Mouse (Mus musculus) MEL (cell line): ENCODE results near the gene Ppa1. TPM values are rescaled to one million over a fixed set of nuclear protein-coding genes. Genes with fewer than 3 reads are reported as not detected.
A peak's percentile ranks its signal among the peaks of the same experiment; 100 is the strongest.

Experiments used
- DNase-seq: peaks from one replicate; pipeline ENCODE4 v3.0.0; 2011; ENCODE audit warnings: low read depth, low spot score
- H3K27ac ChIP-seq: 2 replicates; pipeline ENCODE4 v1.5.1; 2012; ENCODE audit warnings: low read depth, mild to moderate bottlenecking, control low read depth, low read length, moderate library complexity; ENCODE audit not compliant: control insufficient read depth
- H3K27me3 ChIP-seq, 2 experiments: fragments of 150-350 bp in 1 of 2; sonication (generic) in 1 of 2; 2 replicates each; pipeline ENCODE4 v1.6.1; 2012; ENCODE audit warnings: low read length in 2 of 2, mild to moderate bottlenecking in 2 of 2, improper control_type of control experiment in 1 of 2, moderate library complexity in 1 of 2; ENCODE audit not compliant: insufficient read depth in 2 of 2, control insufficient read depth in 1 of 2
- H3K36me3 ChIP-seq, 2 experiments: 2 replicates each; pipeline ENCODE4 v1.6.1; 2012 to 2014; ENCODE audit warnings: low read length in 2 of 2, improper control_type of control experiment in 1 of 2, inconsistent platforms in 1 of 2, mild to moderate bottlenecking in 1 of 2; ENCODE audit not compliant: insufficient read depth in 2 of 2, control insufficient read depth in 1 of 2
- H3K4me1 ChIP-seq, 2 experiments: fragments of 150-350 bp in 1 of 2; sonication (generic) in 1 of 2; 2 replicates each; pipeline ENCODE4 v1.6.1; 2012; ENCODE audit warnings: low read length in 2 of 2, improper control_type of control experiment in 1 of 2, mild to moderate bottlenecking in 1 of 2; ENCODE audit not compliant: insufficient read depth in 2 of 2, control insufficient read depth in 1 of 2
- H3K4me3 ChIP-seq, 2 experiments: fragments of 150-350 bp in 1 of 2; sonication (generic) in 1 of 2; 2 replicates each; pipeline ENCODE4 v1.5.1; 2012; ENCODE audit warnings: low read depth in 2 of 2, low read length in 2 of 2, mild to moderate bottlenecking in 2 of 2, moderate library complexity in 2 of 2, control low read depth in 1 of 2, improper control_type of control experiment in 1 of 2; ENCODE audit not compliant: control insufficient read depth in 1 of 2, insufficient read depth in 1 of 2
- H3K79me2 ChIP-seq: 2 replicates; pipeline ENCODE4 v1.6.1; 2012; ENCODE audit warnings: mild to moderate bottlenecking, low read length, moderate library complexity; ENCODE audit not compliant: control insufficient read depth, poor library complexity, insufficient read depth
- H3K9ac ChIP-seq: 2 replicates; pipeline ENCODE4 v1.6.1; 2012; ENCODE audit warnings: low read depth, mild to moderate bottlenecking, control low read depth, low read length, moderate library complexity; ENCODE audit not compliant: control insufficient read depth, poor library complexity, severe bottlenecking
- H3K9me3 ChIP-seq: fragments of 150-350 bp; sonication (generic); replicated peaks from 2 replicates; pipeline ENCODE4 v1.6.1; 2012; ENCODE audit warnings: mild to moderate bottlenecking, low read length, improper control_type of control experiment, moderate library complexity; ENCODE audit not compliant: insufficient read depth
- BHLHE40 ChIP-seq: IDR thresholded peaks from 2 replicates; pipeline ENCODE4 v1.6.1; 2012; ENCODE audit warnings: low read depth, mild to moderate bottlenecking, inconsistent platforms, low read length, improper control_type of control experiment, borderline replicate concordance
- CHD1 ChIP-seq: IDR thresholded peaks from 2 replicates; pipeline ENCODE4 v1.6.1; 2012; ENCODE audit warnings: low read depth, mild to moderate bottlenecking, inconsistent platforms, low read length, improper control_type of control experiment
- CHD2 ChIP-seq: IDR thresholded peaks from 2 replicates; pipeline ENCODE4 v1.6.1; 2011; ENCODE audit warnings: low read length, improper control_type of control experiment
- CTCF ChIP-seq, 3 experiments: IDR thresholded peaks in 2 of 3; conservative IDR thresholded peaks in 1 of 3; 2 replicates each; pipeline ENCODE4 v1.5.1; 2011 to 2012; ENCODE audit warnings: low read length in 3 of 3, low read depth in 2 of 3, mild to moderate bottlenecking in 2 of 3, improper control_type of control experiment in 1 of 3, inconsistent platforms in 1 of 3, mixed read lengths in 1 of 3, moderate library complexity in 1 of 3; ENCODE audit not compliant: control insufficient read depth in 1 of 3, insufficient read depth in 1 of 3, poor library complexity in 1 of 3, severe bottlenecking in 1 of 3
- E2F4 ChIP-seq: IDR thresholded peaks from 2 replicates; pipeline ENCODE4 v1.6.1; 2011; ENCODE audit warnings: low read depth, low read length, improper control_type of control experiment, borderline replicate concordance
- ELF1 ChIP-seq: IDR thresholded peaks from 2 replicates; pipeline ENCODE4 v1.6.1; 2014; ENCODE audit warnings: low read depth, mild to moderate bottlenecking, inconsistent platforms, low read length, improper control_type of control experiment, moderate library complexity
- EP300 ChIP-seq, 2 experiments: IDR thresholded peaks; 2 replicates each; pipeline ENCODE4 v1.6.1; 2011; ENCODE audit warnings: improper control_type of control experiment in 2 of 2, low read length in 2 of 2, low read depth in 1 of 2, mild to moderate bottlenecking in 1 of 2
- ETS1 ChIP-seq: IDR thresholded peaks from 2 replicates; pipeline ENCODE4 v1.6.1; 2012; ENCODE audit warnings: low read depth, mild to moderate bottlenecking, inconsistent platforms, low read length, improper control_type of control experiment, moderate library complexity
- GABPA ChIP-seq: IDR thresholded peaks from 2 replicates; pipeline ENCODE4 v1.6.1; 2012; ENCODE audit warnings: low read depth, mild to moderate bottlenecking, inconsistent platforms, low read length, improper control_type of control experiment, moderate library complexity
- HCFC1 ChIP-seq: IDR thresholded peaks from 2 replicates; pipeline ENCODE4 v1.6.1; 2012; ENCODE audit warnings: low read depth, mild to moderate bottlenecking, inconsistent platforms, low read length, improper control_type of control experiment, moderate library complexity
- JUND ChIP-seq: IDR thresholded peaks from 2 replicates; pipeline ENCODE4 v1.6.1; 2011; ENCODE audit warnings: low read depth, mild to moderate bottlenecking, improper control_type of control experiment, low read length
- KAT2A ChIP-seq: conservative IDR thresholded peaks from 2 replicates; pipeline ENCODE4 v1.6.1; 2012; ENCODE audit warnings: low read depth, low read length, improper control_type of control experiment, inconsistent platforms
- MAFK ChIP-seq: IDR thresholded peaks from 2 replicates; pipeline ENCODE4 v1.6.1; 2011; ENCODE audit warnings: low read depth, mild to moderate bottlenecking, low read length, improper control_type of control experiment, borderline replicate concordance
- MAX ChIP-seq: IDR thresholded peaks from 2 replicates; pipeline ENCODE4 v1.6.1; 2011; ENCODE audit warnings: low read length, improper control_type of control experiment
- MAZ ChIP-seq: IDR thresholded peaks from 2 replicates; pipeline ENCODE4 v1.6.1; 2012; ENCODE audit warnings: low read depth, mild to moderate bottlenecking, inconsistent platforms, low read length, improper control_type of control experiment
- MYB ChIP-seq: IDR thresholded peaks from 2 replicates; pipeline ENCODE4 v1.6.1; 2011; ENCODE audit warnings: mild to moderate bottlenecking, low read depth, low read length, improper control_type of control experiment
- MYC ChIP-seq: IDR thresholded peaks from 2 replicates; pipeline ENCODE4 v1.6.1; 2011; ENCODE audit warnings: low read depth, mild to moderate bottlenecking, low read length, improper control_type of control experiment, moderate library complexity
- POLR2A ChIP-seq, 2 experiments: IDR thresholded peaks; 2 replicates each; pipeline ENCODE4 v1.6.1; 2011 to 2012; ENCODE audit warnings: low read length in 2 of 2, mild to moderate bottlenecking in 2 of 2, control low read depth in 1 of 2, improper control_type of control experiment in 1 of 2, low read depth in 1 of 2, moderate library complexity in 1 of 2; ENCODE audit not compliant: control insufficient read depth in 1 of 2, insufficient read depth in 1 of 2, poor library complexity in 1 of 2
- RAD21 ChIP-seq: IDR thresholded peaks from 2 replicates; pipeline ENCODE4 v1.6.1; 2011; ENCODE audit warnings: mild to moderate bottlenecking, low read depth, low read length, improper control_type of control experiment
- RCOR1 ChIP-seq: IDR thresholded peaks from 2 replicates; pipeline ENCODE4 v1.6.1; 2012; ENCODE audit warnings: low read depth, mild to moderate bottlenecking, inconsistent platforms, low read length, improper control_type of control experiment
- SMC3 ChIP-seq: IDR thresholded peaks from 2 replicates; pipeline ENCODE4 v1.6.1; 2011; ENCODE audit warnings: low read depth, low read length, improper control_type of control experiment
- TAL1 ChIP-seq: IDR thresholded peaks from 2 replicates; pipeline ENCODE4 v1.6.1; 2012; ENCODE audit warnings: mild to moderate bottlenecking, inconsistent platforms, low read length, moderate library complexity, mixed read lengths
- TCF12 ChIP-seq: IDR thresholded peaks from 2 replicates; pipeline ENCODE4 v1.6.1; 2014; ENCODE audit warnings: low read depth, mild to moderate bottlenecking, inconsistent platforms, low read length, improper control_type of control experiment, moderate library complexity
- UBTF ChIP-seq: IDR thresholded peaks from 2 replicates; pipeline ENCODE4 v1.6.1; 2012; ENCODE audit warnings: low read depth, mild to moderate bottlenecking, inconsistent platforms, low read length, improper control_type of control experiment, moderate library complexity, borderline replicate concordance; ENCODE audit not compliant: insufficient read depth
- USF1 ChIP-seq: IDR thresholded peaks from 2 replicates; pipeline ENCODE4 v1.6.1; 2014; ENCODE audit warnings: low read depth, mild to moderate bottlenecking, inconsistent platforms, low read length, improper control_type of control experiment, moderate library complexity
- USF2 ChIP-seq, 2 experiments: IDR thresholded peaks; 2 replicates each; pipeline ENCODE4 v1.6.1; 2011 to 2012; ENCODE audit warnings: improper control_type of control experiment in 2 of 2, low read length in 2 of 2, borderline replicate concordance in 1 of 2, inconsistent platforms in 1 of 2, low read depth in 1 of 2, mild to moderate bottlenecking in 1 of 2; ENCODE audit not compliant: insufficient read depth in 1 of 2
- ZNF384 ChIP-seq: IDR thresholded peaks from 2 replicates; pipeline ENCODE4 v1.6.1; 2012; ENCODE audit warnings: low read depth, mild to moderate bottlenecking, inconsistent platforms, low read length, improper control_type of control experiment
- polyA plus RNA-seq, 2 experiments: library from polyadenylated mRNA; stranded (reverse) in 1 of 2; unstranded in 1 of 2; fragments of >175 nt in 1 of 2; fragments of >200 nt in 1 of 2; gene quantifications; 2 replicates each; pipeline versions ENCODE4 v1.2.1 to v1.2.4; 2012; ENCODE audit warnings: low replicate concordance in 2 of 2, low read depth in 1 of 2; ENCODE audit not compliant: insufficient read length in 2 of 2, insufficient read depth in 1 of 2, missing spikeins in 1 of 2
- total RNA-seq: library from RNA; depleted of rRNA; stranded (reverse); fragments of 300-350 nt; gene quantifications from 2 replicates; pipeline ENCODE4 v1.2.3, GENCODE M21; 2012

Ppa1 gene
- total and polyA plus RNA-seq, 3 experiments = 197 to 201 TPM; not detected in 1

DNA sequence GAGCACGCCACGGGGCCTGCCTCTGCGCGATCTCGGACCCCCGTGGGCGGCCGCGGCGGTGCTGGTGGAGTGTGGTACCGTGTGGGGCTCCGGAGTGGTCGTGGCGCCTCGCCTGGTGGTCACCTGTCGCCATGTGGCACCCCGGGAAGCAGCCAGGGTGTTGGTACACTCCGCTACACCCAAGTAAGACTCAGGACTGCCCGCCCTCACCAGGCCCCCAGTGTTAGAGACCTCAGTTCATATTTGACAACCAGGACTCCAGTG lies 48.1 kb downstream of the Ppa1 start:
- peak overlapping the region; percentile 83 for H3K9ac ChIP-seq
- no peaks in the 10 kb centered on the region for H3K9me3 ChIP-seq
- H3K4me3 ChIP-seq = peak overlapping the region; percentile 74 to 98
- TF ChIP-seq MYB (no peak), CTCF (IDR thresholded peaks at IDR 0.05 in 2 of 3, conservative IDR thresholded peaks at IDR 0.05 in 1 of 3; ENCODE audit: control insufficient read depth in 1 of 3, insufficient read depth in 1 of 3, low read depth in 2 of 3, low read length in 3 of 3, poor library complexity in 1 of 3, severe bottlenecking in 1 of 3) (no peak), MAZ (no peak), USF2 (IDR thresholded peaks at IDR 0.05; ENCODE audit: borderline replicate concordance in 1 of 2, insufficient read depth in 1 of 2, low read depth in 1 of 2, low read length in 2 of 2) (no peak), POLR2A (IDR thresholded peaks at IDR 0.05; ENCODE audit: control insufficient read depth in 1 of 2, insufficient read depth in 1 of 2, low read depth in 1 of 2, low read length in 2 of 2, poor library complexity in 1 of 2) (no peak), TAL1 (no peak), MYC (no peak), RAD21 (no peak), TCF12 (no peak), KAT2A (no peak), E2F4 (no peak), ETS1 (no peak), MAFK (no peak), BHLHE40 (no peak), CHD2 (no peak), MAX (no peak), SMC3 (no peak), RCOR1 (no peak)
- H3K27me3 ChIP-seq = no peaks in the 10 kb centered on the region
- H3K79me2 ChIP-seq = peaks cover 33% of the 10 kb centered on the region
- peaks cover 0 to 12% of the 10 kb centered on the region in 2 experiments; a peak in 3 of 4 replicates for H3K4me1 ChIP-seq
- DNase-seq = no peak
- H3K36me3 ChIP-seq = peaks cover 1 to 7% of the 10 kb centered on the region in 2 experiments; a peak in 3 of 4 replicates
- no peak overlapping the region for H3K27ac ChIP-seq

DNA sequence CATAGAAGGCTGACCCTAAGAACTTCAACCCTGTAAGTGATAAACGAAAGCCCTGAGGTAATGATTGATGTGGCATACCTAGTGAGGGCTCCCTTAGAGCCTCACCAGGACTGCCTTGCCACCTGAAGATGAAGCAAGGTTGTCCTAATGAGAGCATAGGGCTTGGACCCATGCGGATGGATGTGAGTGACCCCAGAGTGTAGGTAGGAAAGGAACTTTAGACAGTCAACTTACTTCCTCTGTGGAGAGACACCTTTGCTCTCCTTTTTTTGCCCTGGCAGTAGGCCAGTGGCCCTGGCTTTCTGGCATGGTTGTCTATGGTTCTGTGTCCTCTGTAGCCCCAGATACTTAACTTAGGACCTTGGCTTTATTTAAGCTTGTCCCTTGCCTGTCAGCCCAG lies 48.7 kb downstream of the Ppa1 start:
- Histone ChIP-seq H3K36me3 (peaks cover 1 to 7% of the 10 kb centered on the region in 2 experiments; a peak in 3 of 4 replicates), H3K9ac (peak overlapping the region; percentile 83), H3K27ac (no peak overlapping the region), H3K4me3 (peak overlapping the region; percentile 74 to 98), H3K27me3 (no peaks in the 10 kb centered on the region), H3K9me3 (no peaks in the 10 kb centered on the region), H3K4me1 (peaks cover 0 to 12% of the 10 kb centered on the region in 2 experiments; a peak in 3 of 4 replicates), H3K79me2 (peaks cover 33% of the 10 kb centered on the region)
- DNase-seq = no peak
- no peak for TF ChIP-seq UBTF
- no peak for TF ChIP-seq POLR2A (IDR thresholded peaks at IDR 0.05; ENCODE audit: control insufficient read depth in 1 of 2, insufficient read depth in 1 of 2, low read depth in 1 of 2, low read length in 2 of 2, poor library complexity in 1 of 2)
- no peak for TF ChIP-seq CHD1
- no peak for TF ChIP-seq GABPA
- no peak for TF ChIP-seq HCFC1
- no peak for TF ChIP-seq JUND
- no peak for TF ChIP-seq RCOR1
- no peak for TF ChIP-seq ELF1
- TF ChIP-seq USF1 = no peak
- no peak for TF ChIP-seq CTCF (IDR thresholded peaks at IDR 0.05 in 2 of 3, conservative IDR thresholded peaks at IDR 0.05 in 1 of 3; ENCODE audit: control insufficient read depth in 1 of 3, insufficient read depth in 1 of 3, low read depth in 2 of 3, low read length in 3 of 3, poor library complexity in 1 of 3, severe bottlenecking in 1 of 3)
- TF ChIP-seq EP300 (IDR thresholded peaks at IDR 0.05; ENCODE audit: low read depth in 1 of 2, low read length in 2 of 2) = no peak
- TF ChIP-seq BHLHE40 = no peak
- TF ChIP-seq RAD21 = no peak
- TF ChIP-seq MAX = no peak
- TF ChIP-seq MAFK = no peak
- TF ChIP-seq ZNF384 = no peak
- no peak for TF ChIP-seq USF2 (IDR thresholded peaks at IDR 0.05; ENCODE audit: borderline replicate concordance in 1 of 2, insufficient read depth in 1 of 2, low read depth in 1 of 2, low read length in 2 of 2)
